Mouse (Mus musculus) yolk sac, embryonic 10.5 days (tissue): ENCODE measurements at regions not wholly inside any gene's neighbourhood (a gene's known extent, or its start where the extent isn't known, plus 50 kb on each side); places are given as distances from the start of the nearest gene placed in this dataset.
"Not testable (repeated sequence)": the region's sequence is repeated elsewhere in the genome, so short reads cannot be mapped to it uniquely, and the experiment has no call there.

Experiments used
- DNase-seq: peaks from one replicate; pipeline ENCODE4 v3.0.0-alpha.2; 2017; ENCODE audit warnings: low spot score

DNA sequence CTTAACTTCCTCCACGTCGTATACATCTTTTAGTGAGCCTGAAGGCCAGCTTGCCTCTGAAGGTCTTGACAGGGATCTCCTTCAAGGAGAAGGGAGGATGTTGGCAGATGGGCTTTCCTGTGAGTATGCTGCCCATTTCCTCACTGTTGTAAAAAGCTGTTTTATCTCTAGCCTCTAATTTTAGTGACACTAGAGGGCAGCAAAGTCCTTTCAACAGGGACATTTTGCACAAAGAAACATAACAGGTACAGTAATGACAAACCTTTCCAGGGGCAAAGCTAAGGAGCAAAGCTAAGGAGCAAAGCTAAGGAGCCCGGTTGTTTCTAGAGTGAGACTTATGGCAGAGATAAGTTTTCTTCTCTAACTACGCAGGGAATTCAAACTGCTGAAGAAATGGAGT, 59.0 kb upstream of the Kbtbd8 start:
- no peak for DNase-seq

DNA sequence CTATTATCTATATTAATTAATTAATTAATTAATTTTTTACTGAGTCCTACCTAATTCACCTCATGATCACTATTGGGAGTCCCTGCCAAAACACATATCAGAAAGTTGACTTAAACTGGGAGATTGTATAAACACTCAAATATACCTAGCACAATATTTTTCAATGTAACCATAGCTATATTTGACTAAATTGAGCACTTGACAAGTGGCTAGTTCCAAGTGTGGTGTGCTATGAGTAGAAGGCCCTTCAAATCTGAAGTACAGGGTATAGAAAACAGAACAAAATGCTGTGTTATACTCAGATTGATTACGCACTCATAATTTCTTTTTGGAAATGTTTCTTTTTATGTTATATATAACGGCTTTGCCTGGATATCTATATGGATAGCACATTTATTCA, 60.8 kb upstream of the Kbtbd8 start:
- DNase-seq: no peak

DNA sequence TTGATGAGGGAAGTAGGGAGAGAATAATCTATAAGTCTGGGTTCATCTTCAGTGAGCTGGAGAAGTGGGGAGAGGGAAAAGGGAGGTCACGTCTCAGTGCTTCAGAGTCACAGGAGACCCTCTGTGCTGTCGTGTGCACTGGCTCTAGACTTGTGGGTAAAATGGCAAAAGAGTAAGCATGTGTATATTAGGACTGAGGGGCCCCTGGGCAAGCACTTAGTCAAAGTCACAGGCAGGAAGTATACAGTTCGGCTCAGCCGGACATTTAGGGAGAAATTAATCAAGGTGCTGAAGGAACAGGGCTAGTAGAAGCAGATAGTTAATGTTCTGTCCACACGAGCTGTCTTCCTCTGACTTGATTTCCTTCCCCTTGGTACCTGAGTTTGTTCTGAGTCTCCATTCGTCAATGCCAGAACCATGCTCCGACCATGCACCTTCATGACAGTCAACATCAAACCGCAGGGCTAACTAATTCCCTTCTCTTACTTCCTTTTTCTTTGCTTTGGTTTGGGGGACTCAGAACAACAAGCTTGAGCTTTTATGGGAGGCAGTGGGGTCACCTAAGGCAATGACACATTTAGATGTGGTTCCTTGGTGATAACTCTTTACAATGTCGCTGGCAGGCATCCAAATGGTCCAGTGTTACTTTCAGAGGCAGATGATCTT, 63.2 kb upstream of the Kbtbd8 start:
- DNase-seq: no peak

DNA sequence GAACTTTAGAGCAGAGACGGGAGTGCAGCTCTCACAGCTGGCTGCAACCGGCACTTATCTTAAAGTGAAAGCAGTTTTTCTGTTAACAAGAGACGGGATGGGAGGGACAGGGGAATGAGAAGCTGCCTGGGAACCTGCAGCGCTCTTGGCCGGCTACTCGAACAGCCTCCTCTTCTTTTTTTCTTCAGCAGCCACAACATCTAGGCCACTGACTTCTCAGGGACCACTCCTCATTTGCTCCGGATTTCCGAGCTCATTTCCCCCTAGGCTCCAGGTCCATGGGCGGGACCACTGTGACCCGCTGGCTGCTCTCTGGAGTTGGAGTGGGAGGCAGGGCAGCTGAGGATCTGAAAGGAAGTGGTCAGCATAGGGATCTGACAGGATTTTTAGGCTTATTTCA, 75.7 kb upstream of the Kbtbd8 start:
- not testable (repeated sequence) for DNase-seq

DNA sequence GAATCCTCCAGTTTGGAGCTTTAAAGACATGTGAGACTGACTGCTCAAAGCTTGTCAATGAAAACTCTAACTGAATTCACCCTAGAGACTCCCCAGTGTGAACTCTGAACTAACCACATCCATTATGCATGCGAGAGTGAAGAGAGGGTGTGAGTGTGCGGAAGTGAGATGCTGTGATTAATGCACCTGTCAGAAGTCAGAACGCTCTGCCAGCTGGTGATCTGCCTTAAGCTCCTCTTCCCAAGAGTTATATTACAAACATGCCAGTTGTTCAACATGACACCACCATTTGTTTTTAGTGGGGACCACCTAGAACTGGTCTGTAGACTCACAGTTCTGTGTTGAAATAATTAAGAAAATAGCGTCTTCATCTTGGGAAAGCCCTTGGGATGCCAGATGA, 92.8 kb upstream of the Kbtbd8 start:
- no peak for DNase-seq

DNA sequence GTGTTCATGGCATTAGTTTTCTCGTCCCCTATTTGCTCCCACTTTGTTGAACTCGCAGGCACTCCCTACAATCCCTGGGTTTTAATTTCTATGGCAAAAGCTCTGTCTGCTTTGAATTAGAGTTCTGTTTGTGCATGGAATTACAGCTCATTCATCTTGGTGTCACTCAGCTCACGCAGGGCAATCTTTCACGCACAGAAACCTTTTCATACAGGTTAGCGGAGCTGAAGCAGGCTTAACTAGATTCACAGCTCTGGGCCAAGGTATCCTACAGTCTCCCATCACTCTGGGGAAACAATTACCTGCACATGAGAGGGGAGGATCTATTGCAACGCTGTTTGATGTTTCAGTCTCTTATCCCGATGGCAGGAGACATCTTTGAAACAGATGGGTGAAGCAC, 95.3 kb upstream of the Kbtbd8 start:
- DNase-seq: no peak

DNA sequence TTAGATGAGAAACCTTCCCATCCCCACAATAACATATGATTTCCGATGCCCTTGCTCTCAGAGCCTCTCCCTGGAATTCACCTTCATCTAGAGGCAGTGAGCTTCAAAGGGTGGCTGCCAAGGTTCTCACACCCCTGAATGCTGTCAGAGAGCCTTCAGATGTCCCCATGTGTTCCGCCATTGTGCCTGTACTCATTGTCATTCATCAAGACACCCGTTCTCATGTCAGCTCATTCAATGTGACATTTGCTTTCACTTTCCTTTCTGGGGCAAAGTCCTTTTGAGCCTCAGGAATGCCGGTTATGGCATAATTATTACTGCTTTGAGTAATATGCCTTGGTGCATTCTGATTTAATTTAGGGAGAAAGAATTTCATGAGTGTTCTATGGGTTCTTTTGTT, 99.1 kb upstream of the Kbtbd8 start:
- DNase-seq: no peak

DNA sequence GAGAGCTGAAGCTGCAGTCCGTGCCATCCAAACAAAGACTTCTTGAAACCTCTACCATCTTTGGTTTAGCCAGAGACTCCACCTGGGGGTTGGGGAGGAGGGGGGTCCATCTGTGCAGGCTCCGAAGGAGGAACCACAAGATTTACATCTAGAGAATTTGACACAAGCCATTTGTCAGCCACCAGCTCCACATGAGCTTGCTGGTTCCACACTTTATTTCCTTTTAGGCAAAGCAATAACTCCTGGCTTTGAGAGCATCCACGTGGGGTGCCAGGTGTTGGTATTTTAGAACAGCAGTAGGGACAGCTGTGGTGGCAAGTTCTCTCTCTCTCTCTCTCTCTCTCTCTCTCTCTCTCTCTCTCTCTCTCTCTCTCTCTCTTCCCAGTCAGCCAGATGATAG, 99.6 kb upstream of the Kbtbd8 start:
- no peak for DNase-seq

DNA sequence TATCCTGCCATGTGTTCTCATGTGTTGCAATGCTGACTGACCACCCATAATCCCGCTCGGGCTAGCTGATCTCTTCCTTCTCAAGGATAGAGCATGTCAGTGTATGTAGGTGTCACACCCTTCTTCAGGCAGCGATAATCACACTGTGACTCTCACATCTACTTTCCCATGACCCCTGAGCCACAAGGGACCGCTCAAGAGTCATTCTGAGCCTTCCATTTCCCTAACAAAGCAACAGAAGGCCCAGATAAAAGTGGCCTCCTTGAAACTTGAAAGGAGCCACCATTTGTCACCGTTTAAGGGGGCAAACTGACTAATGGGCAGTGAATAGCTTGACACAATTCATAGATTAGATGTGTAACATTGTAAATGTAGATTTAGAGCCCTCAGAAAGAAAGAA, 103.9 kb upstream of the Kbtbd8 start:
- no peak for DNase-seq

DNA sequence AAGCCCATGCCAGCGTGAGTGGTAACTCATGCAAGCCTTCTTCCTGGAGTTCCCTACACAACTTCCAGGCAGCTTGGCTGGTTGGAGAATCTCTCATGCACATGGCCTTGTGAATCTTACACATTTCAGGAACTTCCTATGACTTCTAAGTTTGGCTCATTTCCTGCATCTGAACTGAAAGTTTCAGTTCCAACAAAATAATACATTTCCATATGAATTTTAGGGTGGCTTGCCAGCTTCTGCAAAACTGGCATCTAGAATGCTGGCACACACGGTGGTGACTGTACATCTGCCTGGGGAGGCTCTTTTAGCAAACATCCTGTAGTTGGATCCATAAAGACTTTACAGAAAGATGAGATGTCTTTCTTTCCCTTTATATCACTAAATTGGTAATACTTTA, 110.6 kb upstream of the Kbtbd8 start:
- DNase-seq: no peak

DNA sequence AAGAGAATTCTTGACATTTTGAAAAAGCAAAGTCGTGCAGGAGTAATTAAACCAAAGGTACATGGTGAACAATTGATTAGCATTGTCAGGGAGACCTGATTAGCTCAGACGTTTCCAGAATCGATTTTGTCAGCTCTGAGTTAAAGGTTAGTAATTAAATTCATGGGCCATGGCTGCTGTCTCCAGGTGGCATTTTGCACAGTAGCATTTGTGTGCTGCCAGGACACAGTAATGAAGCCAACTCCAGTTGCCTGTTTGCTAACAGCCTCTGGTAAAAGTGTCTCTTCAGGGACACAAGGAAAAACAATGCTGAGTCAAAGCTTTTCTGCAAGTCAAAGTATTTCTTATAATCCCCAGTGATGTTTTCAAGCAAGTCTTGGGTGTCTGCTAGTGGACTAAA, 113.3 kb upstream of the Kbtbd8 start:
- no peak for DNase-seq

DNA sequence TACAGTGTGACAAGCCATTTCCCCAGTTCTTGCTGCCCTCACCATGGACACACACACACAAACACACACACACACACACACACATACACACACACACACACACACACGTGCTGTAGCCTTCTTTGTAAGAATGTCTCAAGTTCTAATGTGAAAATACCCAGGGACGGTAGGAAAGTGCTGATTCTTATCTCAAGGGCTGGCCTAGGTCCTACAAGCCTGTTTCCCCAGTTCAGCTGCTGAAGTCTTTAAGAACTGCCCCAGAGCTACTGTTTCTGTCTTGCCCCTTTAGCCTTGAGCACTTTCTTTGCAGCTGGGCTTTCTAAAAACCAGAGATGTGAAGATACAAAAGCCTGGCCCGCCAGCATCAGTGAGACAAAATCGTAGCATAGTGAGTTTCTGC, 117.5 kb upstream of the Kbtbd8 start:
- no peak for DNase-seq

DNA sequence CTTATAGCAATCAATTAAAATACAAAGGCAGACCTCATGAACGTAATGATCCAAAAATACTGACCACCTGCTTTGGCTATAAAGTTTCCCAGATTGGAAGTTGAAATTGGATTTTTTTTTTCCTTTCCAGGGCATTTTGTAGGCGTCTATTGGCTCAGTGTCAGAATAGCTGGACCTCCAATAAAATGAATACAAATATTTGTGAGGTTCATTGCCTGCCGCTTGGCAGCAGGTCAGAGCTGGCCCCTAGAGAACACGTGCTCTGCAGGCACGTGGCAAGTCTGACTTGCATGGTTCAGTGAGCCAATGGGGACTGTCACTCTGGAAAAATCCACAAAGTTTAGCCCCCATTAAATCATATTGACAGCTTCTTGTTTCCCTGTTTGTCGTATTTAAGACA, 118.0 kb upstream of the Kbtbd8 start:
- no peak for DNase-seq

DNA sequence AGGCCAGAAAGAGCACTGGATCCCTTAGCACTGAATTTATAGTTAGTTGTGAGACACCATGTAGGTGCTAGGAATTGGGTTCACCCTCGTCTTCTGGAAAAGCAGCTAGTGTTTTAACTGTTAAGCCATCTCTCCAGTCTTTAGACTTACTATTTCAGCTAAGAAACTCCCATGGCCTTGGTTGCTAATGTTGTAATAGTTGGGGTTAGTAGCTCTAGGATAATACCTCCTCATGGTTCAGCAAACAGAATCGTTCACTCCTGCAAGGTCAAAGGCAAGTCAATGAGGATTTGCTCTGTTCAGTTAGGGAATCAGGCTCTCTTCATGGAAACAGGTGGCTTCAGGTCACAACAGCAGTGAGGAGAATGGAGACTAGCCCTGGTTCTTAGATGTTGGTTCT, 118.7 kb upstream of the Kbtbd8 start:
- no peak for DNase-seq

DNA sequence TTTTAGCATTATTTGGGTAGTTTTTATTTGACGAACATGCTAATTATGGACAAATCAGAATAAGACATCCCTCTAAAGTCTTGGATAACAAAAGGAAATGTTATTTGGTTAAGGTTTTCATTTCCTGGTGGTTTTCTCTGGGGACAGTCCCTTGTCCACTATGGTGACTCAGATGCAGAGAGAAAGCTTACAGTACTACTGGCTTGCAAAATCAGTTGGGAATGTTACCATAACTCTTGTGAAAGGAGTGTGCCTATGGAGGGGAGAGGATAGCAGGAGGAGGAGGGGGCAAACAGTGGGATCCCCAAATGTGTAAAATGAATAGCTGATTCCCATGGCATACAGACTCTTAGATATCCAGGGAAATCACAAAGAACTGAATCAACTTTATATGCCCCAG, 122.7 kb upstream of the Kbtbd8 start:
- no peak for DNase-seq

DNA sequence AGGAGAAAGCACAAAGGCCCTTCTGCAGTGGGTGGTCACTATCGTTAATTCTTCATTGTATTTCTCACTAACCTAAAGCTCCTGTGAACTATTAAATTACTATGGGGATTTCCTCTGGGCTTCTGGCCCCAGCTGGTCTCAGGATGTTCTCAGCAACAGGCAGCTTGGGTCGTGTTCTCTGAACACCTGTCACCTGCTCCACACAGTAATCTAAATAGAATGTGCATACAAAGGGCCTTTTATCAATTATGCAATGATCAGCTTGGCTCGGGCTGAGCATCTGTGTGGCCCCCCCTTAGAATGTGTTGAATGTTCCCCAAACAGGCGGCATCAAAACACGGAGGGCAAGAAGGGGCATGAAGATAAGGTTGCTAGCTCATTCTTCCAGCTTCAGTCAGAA, 129.6 kb upstream of the Kbtbd8 start:
- no peak for DNase-seq

DNA sequence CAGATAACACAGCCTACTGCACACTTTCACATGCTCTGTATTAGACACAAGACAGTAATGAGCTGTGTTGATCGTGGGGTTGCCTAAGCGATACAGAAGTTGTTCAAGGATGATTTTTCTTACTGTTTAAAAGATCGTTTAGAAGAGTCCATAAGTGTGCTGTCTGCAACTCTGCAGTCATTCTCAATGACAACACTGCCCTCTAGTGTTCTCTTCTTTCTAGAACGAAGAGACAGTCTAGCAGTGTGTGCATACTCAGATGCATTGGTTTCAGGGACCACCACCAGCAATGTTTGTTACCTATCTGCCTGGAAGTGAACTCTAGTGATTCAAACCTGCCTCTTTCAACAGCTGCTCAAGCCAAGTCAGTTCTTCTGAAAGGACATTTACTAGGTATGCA, 130.7 kb upstream of the Kbtbd8 start:
- peak; percentile 19 for DNase-seq

DNA sequence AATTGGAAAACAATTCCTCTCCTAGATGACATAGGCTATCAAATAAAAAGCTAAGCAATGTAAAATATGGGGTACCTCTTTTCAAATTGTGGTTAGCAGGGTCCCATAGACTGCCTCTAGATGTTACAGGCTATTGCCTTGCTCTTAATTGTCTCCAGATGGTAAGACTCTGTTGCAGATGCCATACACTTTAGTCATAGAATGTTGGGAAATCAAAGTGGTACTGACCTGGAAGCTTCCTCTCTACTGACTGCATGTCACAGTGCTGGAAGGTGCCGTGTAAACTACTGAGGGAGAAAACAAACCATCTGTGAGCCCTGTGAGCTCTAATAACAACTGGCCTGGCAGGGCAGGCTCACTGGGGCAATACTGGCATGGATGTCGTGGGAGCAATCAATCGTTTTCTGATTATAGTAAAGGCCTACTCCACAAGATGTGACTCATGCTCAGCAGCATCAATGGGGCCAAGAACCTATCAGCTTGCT, 132.6 kb upstream of the Kbtbd8 start:
- DNase-seq: no peak

DNA sequence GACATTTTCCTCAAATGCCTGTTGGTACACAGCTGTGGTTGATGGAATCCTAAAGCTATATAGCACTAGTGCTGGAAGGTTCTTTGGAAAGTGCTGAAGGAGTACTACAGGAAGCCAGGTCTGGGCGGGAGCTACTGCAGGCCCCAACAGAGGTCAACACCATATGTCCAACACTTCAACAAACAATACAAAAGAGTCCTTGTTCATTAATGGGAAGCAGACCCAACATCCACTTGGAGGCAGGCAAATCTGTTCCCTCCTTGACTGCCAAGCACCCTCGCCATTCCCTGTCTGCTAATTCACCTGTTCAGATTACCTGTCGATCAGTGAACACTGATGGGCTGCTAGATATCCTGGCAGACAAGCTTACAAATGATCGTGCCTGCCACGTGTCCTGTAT, 148.4 kb upstream of the Kbtbd8 start:
- DNase-seq: no peak

DNA sequence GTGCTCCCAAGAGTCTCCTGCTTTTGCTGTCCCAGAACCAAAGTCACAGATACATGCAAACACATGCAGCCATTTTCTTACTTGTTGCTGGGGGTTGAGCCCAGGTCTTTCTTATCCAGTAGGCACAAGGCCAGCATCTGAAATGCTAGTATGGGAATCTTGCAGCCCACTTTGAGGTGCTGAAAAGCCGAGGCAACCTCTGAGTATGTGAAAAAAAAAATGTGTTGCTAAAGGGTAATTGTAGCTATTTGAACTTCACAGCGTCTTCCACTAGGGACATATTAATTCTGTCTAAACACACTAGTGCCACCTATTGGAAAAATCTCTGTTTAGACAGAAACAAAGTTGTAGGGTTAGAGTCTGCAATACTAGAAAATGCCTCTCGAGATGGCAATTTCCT, 150.1 kb upstream of the Kbtbd8 start:
- DNase-seq: peak; percentile 4

DNA sequence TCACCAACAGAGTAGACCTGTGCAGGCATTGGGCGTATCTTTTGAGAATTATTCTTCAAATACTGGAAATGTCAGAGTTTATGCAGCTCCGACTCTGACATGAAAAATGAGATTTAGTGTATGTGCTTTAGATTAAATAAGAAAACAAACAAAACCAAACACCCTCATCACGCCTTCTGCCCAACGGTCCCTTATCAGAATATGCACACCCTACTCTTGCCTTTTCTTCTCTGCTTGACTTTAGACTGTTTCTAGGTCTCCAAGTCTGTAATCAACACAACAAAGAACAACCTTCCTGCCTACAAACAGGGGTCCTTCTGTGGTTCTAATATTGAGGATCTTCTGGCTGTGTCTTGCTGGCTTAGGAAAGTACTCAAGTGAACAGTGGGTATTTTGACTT, 153.8 kb upstream of the Kbtbd8 start:
- no peak for DNase-seq

DNA sequence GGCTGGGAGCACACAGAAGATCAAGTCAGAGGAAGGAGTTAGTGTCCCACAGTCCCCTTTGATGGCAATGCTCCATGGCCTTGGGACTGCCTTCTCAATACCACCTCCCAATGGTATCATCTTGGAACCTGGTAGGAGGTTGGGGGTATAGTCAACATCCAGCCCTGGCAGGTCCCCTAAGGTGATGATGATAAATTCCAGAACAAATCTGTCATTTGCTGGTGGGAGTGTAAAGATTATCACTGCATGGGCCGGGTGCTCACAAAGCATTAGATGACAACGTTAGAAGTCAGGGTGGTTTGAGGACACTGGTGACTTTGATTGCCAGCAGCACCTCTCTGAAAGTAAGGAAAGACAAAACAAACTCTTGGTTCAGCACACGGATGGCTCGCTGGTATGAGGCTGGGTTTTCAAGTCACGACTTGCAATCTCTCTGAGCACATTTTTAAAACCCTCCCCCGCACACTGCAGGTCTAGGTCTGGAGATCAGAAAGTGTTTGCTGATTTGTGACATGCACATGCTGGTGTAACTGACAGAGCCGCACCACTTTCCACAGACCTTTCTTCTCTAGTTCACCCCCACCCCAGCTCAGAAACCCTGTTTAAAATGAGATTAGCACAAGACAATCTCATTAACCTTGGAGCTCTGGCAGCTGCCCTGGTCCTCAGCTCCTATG, 154.5 kb upstream of the Kbtbd8 start:
- no peak for DNase-seq

DNA sequence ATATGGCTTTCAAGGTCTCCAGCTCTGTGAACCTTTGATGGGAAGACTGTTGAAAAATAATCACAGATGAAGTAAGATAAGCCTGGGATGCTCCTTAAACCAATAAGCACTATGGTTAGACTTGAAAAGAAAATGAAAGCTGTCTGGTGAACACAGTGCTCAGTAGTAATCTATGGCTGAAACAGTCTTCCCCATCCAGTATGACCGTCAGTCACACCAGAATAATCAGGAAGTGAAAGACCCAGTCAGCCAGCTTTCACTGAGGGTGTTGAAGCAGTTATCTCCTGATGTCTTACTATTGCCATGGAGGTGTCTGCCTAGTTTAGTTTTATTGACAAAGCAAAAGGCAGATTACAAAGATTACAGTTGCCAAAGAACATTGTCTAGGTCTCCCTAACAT, 155.2 kb upstream of the Kbtbd8 start:
- DNase-seq: no peak

DNA sequence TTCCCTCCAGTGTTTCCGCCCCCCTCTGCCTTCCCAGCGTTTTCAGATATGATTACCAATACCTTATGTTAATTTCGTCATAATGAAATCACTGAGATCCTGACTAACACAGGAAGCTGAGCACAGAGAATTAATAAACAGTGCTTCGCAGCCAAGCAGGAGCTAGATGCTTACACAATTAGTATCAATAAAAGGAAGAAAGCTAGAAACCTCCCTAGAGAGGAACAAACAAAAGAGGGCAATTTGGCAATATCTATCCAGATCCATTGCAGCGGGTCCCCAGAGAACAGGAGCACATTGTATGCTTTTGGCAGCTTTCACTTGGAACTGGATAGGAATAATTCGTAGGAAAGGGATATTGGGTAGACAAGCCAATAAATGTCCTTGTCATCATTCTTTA, 159.1 kb upstream of the Kbtbd8 start:
- DNase-seq: no peak
